In genomic region chr10:59629506-59629782, GRCm38 (mm10) we compare ENCODE assay signal across 35 mouse cellular contexts. TPM values are rescaled to one million over a fixed set of nuclear protein-coding genes. Genes with fewer than 3 reads are reported as not detected.
DNase-seq lines count a peak whose midpoint lies in the region; ATAC-seq and TF ChIP-seq lines count a peak whose summit lies in the region.
"Had no signal": no experiment of that assay in that cellular context is flagged by ENCODE, and none has a peak within 500 bp of the region (broad histone marks: within the 10 kb centered on the region; RNA-seq: fewer than 3 reads in every experiment).

No protein-coding gene starts in this region.

- H3K36me3 ChIP-seq in hindbrain, postnatal 0 days (ENCODE audit: insufficient read depth, low read length), result no peaks in the 10 kb centered on the region
- H3K36me3 ChIP-seq in hindbrain, embryonic 13.5 days, result no peaks in the 10 kb centered on the region
- H3K36me3 ChIP-seq in intestine, embryonic 15.5 days, result no peaks in the 10 kb centered on the region
- H3K36me3 ChIP-seq in intestine, postnatal 0 days (ENCODE audit: control insufficient read depth, insufficient read depth), result no peaks in the 10 kb centered on the region
- H3K36me3 ChIP-seq in stomach, embryonic 16.5 days (ENCODE audit: control insufficient read depth, insufficient read depth, low read length), result no peaks in the 10 kb centered on the region
- H3K36me3 ChIP-seq: limb, embryonic 10.5 days; limb, embryonic 15.5 days; liver, embryonic 13.5 days; midbrain, embryonic 13.5 days; neural tube, embryonic 12.5 days had no signal

- TF ChIP-seq CTCF in hindbrain, postnatal 0 days (IDR thresholded peaks at IDR 0.05; ENCODE audit: low read depth), result no peak
- TF ChIP-seq CTCF in intestine, postnatal 0 days (IDR thresholded peaks at IDR 0.05; ENCODE audit: low read depth), result no peak

- H3K4me1 ChIP-seq in hindbrain, postnatal 0 days (ENCODE audit: insufficient read depth, low read length), result no peaks in the 10 kb centered on the region
- H3K4me1 ChIP-seq in hindbrain, embryonic 13.5 days (replicated peaks), result no peaks in the 10 kb centered on the region
- no peaks in the 10 kb centered on the region for H3K4me1 ChIP-seq in intestine, embryonic 15.5 days (replicated peaks)
- H3K4me1 ChIP-seq in intestine, postnatal 0 days (replicated peaks; ENCODE audit: control insufficient read depth, insufficient read depth, low read length), result no peaks in the 10 kb centered on the region; the same call in 1 of the 2 replicates
- 0 out of 2 replicates have a peak, but pooled peaks cover 4% of the 10 kb centered on the region for H3K4me1 ChIP-seq in stomach, embryonic 16.5 days (ENCODE audit: control insufficient read depth, insufficient read depth, low read length)
- H3K4me1 ChIP-seq: limb, embryonic 10.5 days; liver, embryonic 13.5 days; neural tube, embryonic 12.5 days had no signal

- H3K9ac ChIP-seq in hindbrain, postnatal 0 days (replicated peaks; ENCODE audit: low read length), result no peak overlapping the region
- no peak overlapping the region for H3K9ac ChIP-seq in hindbrain, embryonic 13.5 days
- no peak overlapping the region for H3K9ac ChIP-seq in intestine, embryonic 15.5 days
- 0 out of 2 replicates have a peak overlapping the region, but pooled peaks have one; percentile 17 for H3K9ac ChIP-seq in intestine, postnatal 0 days (ENCODE audit: low read depth, low read length)
- no peak overlapping the region for H3K9ac ChIP-seq in stomach, embryonic 16.5 days (ENCODE audit: low read length)
- H3K9ac ChIP-seq: limb, embryonic 15.5 days; liver, embryonic 13.5 days; midbrain, embryonic 13.5 days; neural tube, embryonic 12.5 days had no signal

- 0 out of 2 replicates have a peak overlapping the region, but pooled peaks have one; percentile 48 for H3K27ac ChIP-seq in hindbrain, postnatal 0 days
- no peak overlapping the region for H3K27ac ChIP-seq in hindbrain, embryonic 13.5 days
- H3K27ac ChIP-seq in intestine, embryonic 15.5 days, result peak overlapping the region; percentile 73
- peak overlapping the region; percentile 88 for H3K27ac ChIP-seq in intestine, postnatal 0 days (ENCODE audit: low read depth, low read length)
- H3K27ac ChIP-seq in stomach, embryonic 16.5 days (ENCODE audit: low read length), result peak overlapping the region; percentile 87
- H3K27ac ChIP-seq: kidney, postnatal 0 days; limb, embryonic 10.5 days; liver, embryonic 13.5 days; midbrain, embryonic 13.5 days; neural tube, embryonic 12.5 days had no signal

- H3K27me3 ChIP-seq in hindbrain, postnatal 0 days (ENCODE audit: insufficient read depth, low read length), result no peaks in the 10 kb centered on the region
- no peaks in the 10 kb centered on the region for H3K27me3 ChIP-seq in hindbrain, embryonic 13.5 days
- H3K27me3 ChIP-seq in intestine, embryonic 15.5 days (replicated peaks), result no peaks in the 10 kb centered on the region
- H3K27me3 ChIP-seq in intestine, postnatal 0 days (replicated peaks; ENCODE audit: control insufficient read depth, insufficient read depth, low read length), result no peaks in the 10 kb centered on the region
- H3K27me3 ChIP-seq in stomach, embryonic 16.5 days (ENCODE audit: control insufficient read depth, insufficient read depth, low read length), result no peaks in the 10 kb centered on the region
- H3K27me3 ChIP-seq: limb, embryonic 15.5 days; liver, embryonic 13.5 days; midbrain, embryonic 13.5 days; neural tube, embryonic 12.5 days had no signal

- H3K4me2 ChIP-seq in hindbrain, postnatal 0 days (ENCODE audit: low read depth, low read length), result no peak overlapping the region
- no peak overlapping the region for H3K4me2 ChIP-seq in hindbrain, embryonic 13.5 days
- peak overlapping the region; percentile 33 for H3K4me2 ChIP-seq in intestine, embryonic 15.5 days (replicated peaks)
- H3K4me2 ChIP-seq in intestine, postnatal 0 days (replicated peaks; ENCODE audit: low read depth), result peak overlapping the region; percentile 57
- H3K4me2 ChIP-seq in stomach, embryonic 16.5 days (ENCODE audit: low read depth, low read length), result peak overlapping the region; percentile 20
- H3K4me2 ChIP-seq: limb, embryonic 15.5 days; liver, embryonic 13.5 days; neural tube, embryonic 12.5 days had no signal

- 80% methylated on average over 4 of the region's 4 CpGs for WGBS in hindbrain, postnatal 0 days
- WGBS in hindbrain, embryonic 13.5 days, result 82% methylated on average over 4 of the region's 4 CpGs
- WGBS in intestine, embryonic 15.5 days, result 66% methylated on average over 4 of the region's 4 CpGs
- WGBS in intestine, postnatal 0 days, result 35% methylated on average over 4 of the region's 4 CpGs
- 64% methylated on average over 4 of the region's 4 CpGs for WGBS in stomach, embryonic 16.5 days

- H3K4me3 ChIP-seq in hindbrain, postnatal 0 days (ENCODE audit: low read length), result no peak overlapping the region
- H3K4me3 ChIP-seq in hindbrain, embryonic 13.5 days, result no peak overlapping the region
- no peak overlapping the region for H3K4me3 ChIP-seq in intestine, embryonic 15.5 days (replicated peaks)
- H3K4me3 ChIP-seq in intestine, postnatal 0 days (ENCODE audit: low read depth, low read length), result peak overlapping the region; percentile 12; the same call in 1 of the 2 replicates
- no peak overlapping the region for H3K4me3 ChIP-seq in stomach, embryonic 16.5 days (replicated peaks; ENCODE audit: low read length)
- H3K4me3 ChIP-seq: limb, embryonic 10.5 days; limb, embryonic 15.5 days; liver, embryonic 13.5 days; megakaryocyte, embryonic 14.5 days; midbrain, embryonic 13.5 days; neural tube, embryonic 12.5 days had no signal

- H3K9me3 ChIP-seq in hindbrain, postnatal 0 days (ENCODE audit: low read length), result no peaks in the 10 kb centered on the region
- H3K9me3 ChIP-seq in hindbrain, embryonic 13.5 days, result no peaks in the 10 kb centered on the region
- H3K9me3 ChIP-seq in intestine, embryonic 15.5 days, result no peaks in the 10 kb centered on the region
- H3K9me3 ChIP-seq in intestine, postnatal 0 days (ENCODE audit: control insufficient read depth), result no peaks in the 10 kb centered on the region
- no peaks in the 10 kb centered on the region for H3K9me3 ChIP-seq in stomach, embryonic 16.5 days (replicated peaks; ENCODE audit: control insufficient read depth, low read length)
- H3K9me3 ChIP-seq: limb, embryonic 10.5 days; limb, embryonic 15.5 days; liver, embryonic 13.5 days; neural tube, embryonic 12.5 days had no signal

- no peak for ATAC-seq in hindbrain, postnatal 0 days
- no peak for ATAC-seq in hindbrain, embryonic 13.5 days (ENCODE audit: low FRiP score)
- peak; percentile 87 for ATAC-seq in intestine, embryonic 15.5 days
- peak; percentile 81 for ATAC-seq in intestine, postnatal 0 days
- peak; percentile 56; the same call in 1 of the 2 replicates for ATAC-seq in stomach, embryonic 16.5 days (ENCODE audit: insufficient read depth, low FRiP score)
- ATAC-seq: lung, postnatal 0 days had no signal

- DNase-seq in hindbrain, postnatal 0 days (ENCODE audit: low spot score), result no peak
- DNase-seq in cerebellum, adult 8-10 months, result no peak
- no peak for DNase-seq in urinary bladder, adult 18-20 months (ENCODE audit: low spot score in 2 of 2)
- DNase-seq: adrenal gland, postnatal 25 days; B cell, adult 2 months; cerebellum, adult 11-12 months; cerebellum, postnatal 10 days; kidney, adult 2 months; kidney, postnatal 4 days; liver, embryonic 13.5 days; lung, adult 18-20 months; lung, postnatal 4 days had no signal

RNA-seq across cellular contexts. Expression of gene Mcu, which starts 13.0 kb away (rescaled TPM):
- 27.5 and 33.4 TPM in 2 replicates for total RNA-seq in hindbrain, postnatal 0 days (2014; rRNA removed)
- polyA plus RNA-seq in hindbrain, postnatal 0 days (2015; fragmentation: Nextera tagmentation; extraction: Ambion mirVana), result 44.9 and 47.3 TPM in 2 replicates
- 24.9 and 27.0 TPM in 2 replicates for polyA plus RNA-seq in hindbrain, embryonic 13.5 days (2015; fragmentation: Nextera tagmentation; extraction: Ambion mirVana)
- polyA plus RNA-seq in intestine, embryonic 15.5 days (2015; fragmentation: Nextera tagmentation; extraction: Ambion mirVana), result 66.4 and 72.6 TPM in 2 replicates
- 63.3 and 65.2 TPM in 2 replicates for polyA plus RNA-seq in intestine, postnatal 0 days (2015; fragmentation: Nextera tagmentation; extraction: Ambion mirVana)
- 60.0 and 64.9 TPM in 2 replicates for polyA plus RNA-seq in stomach, embryonic 16.5 days (2015; fragmentation: Nextera tagmentation; extraction: Ambion mirVana)

RNA-seq across cellular contexts. Expression of gene Gm10322, which starts 13.6 kb away (rescaled TPM):
- not detected in 2 replicates for total RNA-seq in hindbrain, postnatal 0 days (2014; rRNA removed)
- not detected in 2 replicates for polyA plus RNA-seq in hindbrain, postnatal 0 days (2015; fragmentation: Nextera tagmentation; extraction: Ambion mirVana)
- polyA plus RNA-seq in hindbrain, embryonic 13.5 days (2015; fragmentation: Nextera tagmentation; extraction: Ambion mirVana), result 0.64 TPM in 1 of 2 replicates, not detected in the other
- polyA plus RNA-seq in intestine, embryonic 15.5 days (2015; fragmentation: Nextera tagmentation; extraction: Ambion mirVana), result not detected in 2 replicates
- polyA plus RNA-seq in intestine, postnatal 0 days (2015; fragmentation: Nextera tagmentation; extraction: Ambion mirVana), result not detected in 2 replicates
- not detected in 2 replicates for polyA plus RNA-seq in stomach, embryonic 16.5 days (2015; fragmentation: Nextera tagmentation; extraction: Ambion mirVana)
- total RNA-seq: adrenal gland, adult 18-20 months; adrenal gland, postnatal 25 days; gastrocnemius, adult 8-10 months; gastrocnemius, postnatal 4 days; heart, adult 8-10 months; heart, postnatal 25 days; left cerebral cortex, postnatal 10 days had no signal
- polyA plus RNA-seq: cortical plate, adult 2 months; forebrain, embryonic 16.5 days; heart, embryonic 14.5 days; hindbrain, embryonic 11.5 days; kidney, adult 2 months; limb, embryonic 10.5 days; limb, embryonic 15.5 days; liver, embryonic 13.5 days; lung, postnatal 0 days; midbrain, embryonic 13.5 days; neural tube, embryonic 12.5 days; testis, adult 2 months; thymus, postnatal 0 days had no signal

Comparison
In these comparisons a context has a peak if more than half of its experiments do, and no peak if none do; other contexts are left out.
1. ATAC-seq: peak in intestine, embryonic 15.5 days (single experiment), intestine, postnatal 0 days (single experiment) and stomach, embryonic 16.5 days (single experiment); none in hindbrain, postnatal 0 days (single experiment) and hindbrain, embryonic 13.5 days (single experiment).
2. H3K4me2 ChIP-seq: peak in intestine, embryonic 15.5 days (single experiment), intestine, postnatal 0 days (single experiment) and stomach, embryonic 16.5 days (single experiment); none in hindbrain, postnatal 0 days (single experiment) and hindbrain, embryonic 13.5 days (single experiment).